Mouse (Mus musculus) myocyte (in vitro differentiated cells): ENCODE measurements around the gene Krt36. TPM values are rescaled to one million over a fixed set of nuclear protein-coding genes. Genes with fewer than 3 reads are reported as not detected.

Source experiments
- H3K27me3 ChIP-seq: one replicate; pipeline ENCODE4 v1.6.1; 2011; ENCODE audit not compliant: control insufficient read depth, insufficient read depth, insufficient read length
- H3K36me3 ChIP-seq: one replicate; pipeline ENCODE4 v1.6.1; 2011; ENCODE audit not compliant: control insufficient read depth, insufficient read depth
- H3K4me2 ChIP-seq: one replicate; pipeline ENCODE4 v1.6.1; 2011; ENCODE audit warnings: low read depth, control low read depth
- H3K4me3 ChIP-seq: one replicate; pipeline ENCODE4 v1.5.1; 2011; ENCODE audit warnings: mild to moderate bottlenecking, control low read depth, moderate library complexity
- H3K79me2 ChIP-seq: one replicate; pipeline ENCODE4 v1.6.1; 2011; ENCODE audit not compliant: control insufficient read depth, insufficient read depth
- H3ac ChIP-seq: one replicate; pipeline ENCODE4 v1.6.1; 2011; ENCODE audit not compliant: control insufficient read depth, insufficient read length
- E2F4 ChIP-seq: IDR thresholded peaks from one replicate; pipeline ENCODE4 v1.6.1; 2011; ENCODE audit warnings: mild to moderate bottlenecking, control low read depth, moderate library complexity; ENCODE audit not compliant: insufficient read depth
- MAX ChIP-seq: IDR thresholded peaks from one replicate; pipeline ENCODE4 v1.6.1; 2011; ENCODE audit warnings: low read depth, mild to moderate bottlenecking, control low read depth
- MYOD1 ChIP-seq, 3 experiments: IDR thresholded peaks; one replicate each; pipeline ENCODE4 v1.6.1; 2011; ENCODE audit warnings: control low read depth in 2 of 3, low read depth in 2 of 3, mild to moderate bottlenecking in 2 of 3, moderate library complexity in 1 of 3; ENCODE audit not compliant: insufficient read length in 2 of 3, control insufficient read depth in 1 of 3
- MYOG ChIP-seq, 3 experiments: IDR thresholded peaks; one replicate each; pipeline ENCODE4 v1.6.1; 2011; ENCODE audit warnings: control low read depth in 2 of 3, low read depth in 2 of 3, mild to moderate bottlenecking in 2 of 3; ENCODE audit not compliant: insufficient read length in 2 of 3, control insufficient read depth in 1 of 3, insufficient read depth in 1 of 3
- POLR2A ChIP-seq: IDR thresholded peaks from one replicate; pipeline ENCODE4 v1.6.1; 2011; ENCODE audit warnings: low read depth, mild to moderate bottlenecking, control low read depth, moderate library complexity; ENCODE audit not compliant: insufficient read length
- POLR2AphosphoS2 ChIP-seq: IDR thresholded peaks from one replicate; pipeline ENCODE4 v1.6.1; 2011; ENCODE audit warnings: low read depth, control low read depth; ENCODE audit not compliant: insufficient read length
- REST ChIP-seq: IDR thresholded peaks from one replicate; pipeline ENCODE4 v1.6.1; 2011; ENCODE audit warnings: mild to moderate bottlenecking, control low read depth, moderate library complexity; ENCODE audit not compliant: insufficient read depth, insufficient read length
- SRF ChIP-seq: IDR thresholded peaks from one replicate; pipeline ENCODE4 v1.6.1; 2011; ENCODE audit warnings: low read depth; ENCODE audit not compliant: control insufficient read depth, insufficient read length
- TCF12 ChIP-seq: IDR thresholded peaks from one replicate; pipeline ENCODE4 v1.6.1; 2011; ENCODE audit warnings: mild to moderate bottlenecking, control low read depth; ENCODE audit not compliant: poor library complexity, insufficient read depth, severe bottlenecking
- TCF3 ChIP-seq: IDR thresholded peaks from one replicate; pipeline ENCODE4 v1.6.1; 2011; ENCODE audit warnings: low read depth, control low read depth; ENCODE audit not compliant: insufficient read length
- USF1 ChIP-seq: IDR thresholded peaks from one replicate; pipeline ENCODE4 v1.6.1; 2011; ENCODE audit warnings: low read depth, mild to moderate bottlenecking, control low read depth, moderate library complexity
- polyA plus RNA-seq: library from polyadenylated mRNA; unstranded; fragments of >200 nt; fragmentation: generic; extraction: Trizol; gene quantifications from one replicate; pipeline ENCODE4 v1.2.1, GENCODE M21; 2012; ENCODE audit warnings: missing spikeins

Krt36 gene
- polyA plus RNA-seq, 1 experiment: not detected

DNA sequence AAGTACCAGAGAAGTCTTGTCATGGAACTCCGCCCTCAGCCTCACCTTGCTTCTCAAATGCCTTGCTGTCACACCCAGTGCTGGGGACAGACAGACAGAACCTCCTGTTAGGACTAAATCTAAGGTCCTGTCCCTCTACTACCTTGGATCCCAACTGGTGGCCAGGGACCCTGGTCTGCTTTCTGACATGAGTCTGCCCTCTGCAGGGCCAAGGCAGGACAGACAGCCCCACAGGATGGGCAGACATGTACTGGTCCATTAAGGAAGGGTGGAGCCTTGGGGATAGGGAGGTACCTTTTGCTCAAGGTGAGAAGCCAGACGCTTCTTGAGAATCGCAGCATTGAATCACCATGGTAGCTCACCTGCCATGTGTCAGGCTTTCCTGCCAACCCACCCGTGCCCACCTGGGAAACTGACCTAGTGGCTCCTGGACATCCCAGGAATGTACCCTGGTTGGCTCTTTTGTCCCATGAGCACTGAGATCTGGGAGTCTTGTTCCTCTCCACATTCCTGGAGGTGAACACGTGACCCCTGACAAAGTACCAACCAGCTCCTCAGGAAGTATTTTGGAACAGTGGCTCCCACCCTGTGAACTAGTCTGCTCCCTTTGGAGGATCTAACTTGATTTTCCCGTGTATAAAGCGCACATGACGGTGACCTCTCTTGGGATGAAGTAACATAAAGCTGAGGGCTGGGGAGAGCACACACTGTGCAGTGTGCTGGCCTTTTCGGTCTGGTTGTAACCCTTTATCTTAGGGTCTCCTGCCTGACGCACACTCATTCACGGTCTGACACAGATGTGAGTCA is 7.7 kb upstream of the Krt36 start:
- Histone ChIP-seq H3ac (no peak overlapping the region), H3K4me3 (no peak overlapping the region), H3K79me2 (no peaks in the 10 kb centered on the region), H3K4me2 (peak overlapping the region; percentile 16), H3K27me3 (no peaks in the 10 kb centered on the region), H3K36me3 (no peaks in the 10 kb centered on the region)
- TF ChIP-seq MYOG (IDR thresholded peaks at IDR 0.05; ENCODE audit: control insufficient read depth in 1 of 3, insufficient read depth in 1 of 3, insufficient read length in 2 of 3, low read depth in 2 of 3) (no peak), USF1 (peak; percentile 72)

DNA sequence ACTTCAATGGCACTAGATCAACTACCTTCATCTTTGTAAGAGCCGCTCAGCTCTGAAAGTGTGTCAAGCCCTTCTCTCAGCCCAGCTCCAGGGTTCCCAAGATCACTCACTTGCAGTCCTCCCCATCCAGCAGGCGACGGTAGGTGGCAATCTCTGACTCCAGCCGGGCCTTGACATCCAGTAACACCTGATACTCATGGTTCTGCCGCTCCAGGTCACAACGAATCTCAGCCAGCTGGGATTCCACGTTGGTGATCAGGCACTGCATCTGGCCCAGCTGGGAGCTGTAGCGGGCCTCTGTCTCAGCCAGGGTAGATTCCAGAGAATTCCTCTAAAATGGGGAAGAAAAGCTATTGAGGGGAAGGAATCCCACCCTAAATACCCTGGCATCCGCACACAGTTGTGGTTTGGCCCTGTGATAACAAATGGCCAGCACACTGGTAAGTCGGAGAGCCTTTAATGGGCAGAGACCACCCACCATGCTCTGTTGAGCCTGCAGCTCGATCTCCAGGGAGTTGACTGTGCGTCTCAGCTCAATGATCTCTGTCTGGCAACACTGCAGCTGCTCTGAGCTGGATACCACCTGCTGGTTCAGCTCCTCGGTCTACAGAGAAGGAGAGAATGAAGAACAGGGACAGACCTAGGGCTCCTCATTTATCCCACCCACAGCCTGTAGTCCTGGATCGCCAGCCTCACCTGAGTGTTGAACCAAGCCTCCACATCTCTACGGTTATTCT is 2.6 kb downstream of the Krt36 start:
- TF ChIP-seq REST (no peak), MYOD1 (IDR thresholded peaks at IDR 0.05; ENCODE audit: control insufficient read depth in 1 of 3, insufficient read length in 2 of 3, low read depth in 2 of 3) (peak in 1 of 3 experiments; percentile 32), USF1 (no peak)
- H3K4me3 ChIP-seq: no peak overlapping the region
- H3ac ChIP-seq: no peak overlapping the region
- H3K36me3 ChIP-seq: no peaks in the 10 kb centered on the region
- H3K79me2 ChIP-seq: no peaks in the 10 kb centered on the region
- H3K4me2 ChIP-seq: no peak overlapping the region
- H3K27me3 ChIP-seq: no peaks in the 10 kb centered on the region

DNA sequence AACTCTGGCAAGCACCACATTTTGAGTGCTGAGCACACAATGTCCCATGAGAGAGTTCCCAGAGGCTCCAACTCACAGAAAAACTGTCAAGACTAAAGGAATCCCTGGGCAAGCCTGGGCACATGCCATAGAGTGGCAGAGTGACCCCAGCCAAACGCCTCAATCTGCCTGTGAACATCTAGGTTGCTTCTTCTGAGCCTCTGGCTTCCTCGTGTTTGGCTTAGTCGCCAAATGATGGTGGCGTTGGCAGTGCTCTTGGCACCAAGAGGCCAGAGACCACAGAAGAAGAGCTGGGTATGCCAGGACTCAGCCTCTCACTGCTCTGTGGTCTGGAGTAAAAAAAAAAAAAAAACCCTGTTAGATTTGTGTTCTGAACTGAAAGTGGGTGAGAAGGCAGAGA is 5.0 kb downstream of the Krt36 start:
- peaks cover 8% of the 10 kb centered on the region for H3K27me3 ChIP-seq
- no peaks in the 10 kb centered on the region for H3K79me2 ChIP-seq
- H3K4me3 ChIP-seq: no peak overlapping the region
- H3K4me2 ChIP-seq: no peak overlapping the region
- H3K36me3 ChIP-seq: no peaks in the 10 kb centered on the region
- H3ac ChIP-seq: no peak overlapping the region
- no peak for TF ChIP-seq MYOD1 (IDR thresholded peaks at IDR 0.05; ENCODE audit: control insufficient read depth in 1 of 3, insufficient read length in 2 of 3, low read depth in 2 of 3)
- TF ChIP-seq E2F4: no peak

DNA sequence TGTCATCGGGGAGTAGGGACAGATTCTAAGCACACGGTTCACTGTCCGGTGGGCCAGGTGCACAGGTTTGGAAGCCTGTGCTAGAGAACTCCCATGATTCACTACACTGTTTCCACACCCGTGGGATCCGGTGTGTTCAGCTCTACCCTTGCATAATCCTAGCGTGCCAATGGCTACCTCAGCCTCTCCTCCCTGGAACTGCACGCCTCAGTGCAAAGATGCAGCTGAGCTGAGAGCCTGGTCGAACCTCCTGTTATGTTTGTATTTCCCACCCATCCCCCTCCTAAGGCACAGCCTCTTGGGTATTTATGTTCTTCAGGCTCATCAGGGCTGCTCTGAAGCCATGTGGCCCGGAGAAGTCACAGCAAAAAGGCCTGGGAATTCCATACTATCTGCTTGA is 7.6 kb downstream of the Krt36 start:
- Histone ChIP-seq H3K79me2 (no peaks in the 10 kb centered on the region), H3K4me2 (no peak overlapping the region), H3K4me3 (no peak overlapping the region), H3ac (no peak overlapping the region), H3K36me3 (no peaks in the 10 kb centered on the region), H3K27me3 (peaks cover 12% of the 10 kb centered on the region)
- TF ChIP-seq TCF12: no peak
- no peak for TF ChIP-seq SRF
- no peak for TF ChIP-seq POLR2A
- TF ChIP-seq TCF3: no peak
- TF ChIP-seq MYOD1 (IDR thresholded peaks at IDR 0.05; ENCODE audit: control insufficient read depth in 1 of 3, insufficient read length in 2 of 3, low read depth in 2 of 3): no peak
- no peak for TF ChIP-seq POLR2AphosphoS2
- no peak for TF ChIP-seq E2F4
- TF ChIP-seq USF1: no peak
- TF ChIP-seq MYOG (IDR thresholded peaks at IDR 0.05; ENCODE audit: control insufficient read depth in 1 of 3, insufficient read depth in 1 of 3, insufficient read length in 2 of 3, low read depth in 2 of 3): no peak
- no peak for TF ChIP-seq MAX
- TF ChIP-seq REST: no peak

DNA sequence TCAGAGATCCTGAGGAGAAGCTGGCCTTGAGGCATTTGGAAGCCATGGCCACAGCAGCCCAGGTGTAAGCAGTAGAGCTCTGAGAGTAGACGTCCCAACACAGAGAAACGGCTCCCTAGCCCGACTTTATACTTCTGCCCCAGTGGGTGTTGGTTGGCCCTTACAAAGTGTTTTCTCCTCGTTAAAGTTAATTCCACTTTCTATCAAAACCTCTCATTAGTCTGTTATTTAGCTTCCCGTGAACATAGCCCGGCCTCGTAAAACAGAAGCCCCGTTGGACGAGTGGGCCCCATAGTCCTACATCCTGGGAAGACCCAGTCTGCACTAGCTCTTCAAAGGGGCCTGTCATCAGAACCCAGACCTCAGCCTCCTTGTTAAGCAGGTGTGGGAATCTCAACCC is 9.3 kb downstream of the Krt36 start, which contains the start of gene Krt35:
Gene Krt35, minus strand, starts transcription at position 101 of the 400 bp plus-strand sequence.
- Histone ChIP-seq H3ac (no peak within 1 kb of the TSS), H3K79me2 (no peaks in the 10 kb centered on the region), H3K27me3 (peaks cover 12% of the 10 kb centered on the region), H3K4me3 (no peak within 1 kb of the TSS), H3K36me3 (no peaks in the 10 kb centered on the region), H3K4me2 (no peak within 1 kb of the TSS)
- TF ChIP-seq REST (no peak), POLR2AphosphoS2 (no peak)
